Mouse (Mus musculus) stomach, postnatal 0 days (tissue): ENCODE measurements around the gene Tyrobp.

Experiments used
- CTCF ChIP-seq: IDR thresholded peaks from 2 replicates; pipeline ENCODE4 v1.5.1; 2016; ENCODE audit warnings: antibody characterized with exemption, low read depth, mild to moderate bottlenecking, moderate library complexity
- EP300 ChIP-seq: optimal IDR thresholded peaks from 2 replicates; pipeline ENCODE3; 2016; ENCODE audit warnings: antibody characterized with exemption

DNA sequence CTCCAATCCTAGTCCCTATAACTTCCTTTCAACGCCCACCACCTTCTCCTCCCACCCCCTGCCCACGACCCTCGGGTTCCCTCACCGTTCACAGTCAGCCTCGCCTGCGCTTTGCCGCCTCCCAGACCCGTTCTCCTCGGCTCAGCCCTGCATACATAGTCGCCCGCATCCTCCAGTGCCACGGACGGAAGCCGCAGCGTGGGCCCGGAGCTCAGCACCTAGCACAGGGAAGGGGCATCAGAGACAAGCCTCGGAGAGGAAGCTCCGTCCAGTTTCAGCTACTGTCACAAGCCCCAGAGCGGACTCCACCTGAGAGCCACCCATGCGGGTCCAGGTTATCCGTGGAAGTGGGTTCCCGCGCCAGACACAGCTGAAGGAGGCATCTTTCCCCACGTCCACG, 39.8 kb downstream of the Tyrobp start:
- no peak for TF ChIP-seq CTCF
- TF ChIP-seq EP300 = no peak
